Mouse (Mus musculus): ENCODE data around the gene Slc34a1. TPM values are rescaled to one million over a fixed set of nuclear protein-coding genes. Genes with fewer than 3 reads are reported as not detected.

Slc34a1 gene
- not detected for polyA plus RNA-seq (2017; shearing (Covaris generic))

- no peak for ATAC-seq
Observed at GRCm38 (mm10) chr13:55398088-55398487, at the start of gene Slc34a1. Gene Slc34a1, plus strand, starts transcription at chr13:55398187.

DNA sequence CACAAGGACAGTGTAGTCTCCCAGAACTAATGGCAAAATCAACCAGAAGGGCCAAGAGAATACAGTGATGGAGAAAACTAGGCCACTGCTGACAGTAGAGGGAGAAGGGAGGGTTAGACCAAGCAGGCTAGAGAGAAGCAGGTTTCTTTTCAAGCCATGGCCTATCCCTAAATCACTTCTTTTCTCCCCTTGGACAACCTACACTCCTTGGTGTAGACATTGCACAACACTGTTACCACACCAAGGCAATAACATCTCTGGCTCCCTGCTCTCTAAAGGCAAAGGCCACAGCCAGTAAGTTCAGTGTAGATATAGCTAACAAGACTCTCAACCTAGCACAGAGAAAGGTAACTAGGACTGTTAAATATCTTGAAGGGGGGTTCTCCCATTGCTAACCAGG, 36.8 kb upstream of the Slc34a1 start:
- ATAC-seq: no peak

DNA sequence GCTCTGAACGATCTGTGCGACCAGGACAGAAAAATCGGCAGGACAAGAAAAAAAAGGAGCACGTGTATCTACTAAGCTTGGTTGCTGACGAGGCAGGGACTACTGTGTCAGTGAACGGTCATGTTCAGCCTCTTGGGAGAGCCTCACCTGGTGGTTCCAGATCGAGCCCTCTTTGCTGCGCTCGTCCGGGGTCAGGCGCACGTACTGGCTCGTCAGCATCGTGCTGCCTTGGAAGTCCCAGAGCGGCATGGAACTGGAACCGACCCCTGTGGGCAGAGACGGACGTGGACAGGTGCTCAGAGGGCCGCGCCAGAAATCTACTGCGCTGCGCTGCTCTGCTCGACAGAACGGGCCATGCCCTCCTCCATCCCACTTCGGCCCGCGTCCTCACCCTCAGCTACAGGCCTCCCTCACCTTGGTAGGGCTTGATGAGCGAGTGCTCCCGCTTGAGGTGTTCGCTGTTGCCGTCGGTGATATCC, 36.0 kb upstream of the Slc34a1 start:
- peak; percentile 21 for ATAC-seq

DNA sequence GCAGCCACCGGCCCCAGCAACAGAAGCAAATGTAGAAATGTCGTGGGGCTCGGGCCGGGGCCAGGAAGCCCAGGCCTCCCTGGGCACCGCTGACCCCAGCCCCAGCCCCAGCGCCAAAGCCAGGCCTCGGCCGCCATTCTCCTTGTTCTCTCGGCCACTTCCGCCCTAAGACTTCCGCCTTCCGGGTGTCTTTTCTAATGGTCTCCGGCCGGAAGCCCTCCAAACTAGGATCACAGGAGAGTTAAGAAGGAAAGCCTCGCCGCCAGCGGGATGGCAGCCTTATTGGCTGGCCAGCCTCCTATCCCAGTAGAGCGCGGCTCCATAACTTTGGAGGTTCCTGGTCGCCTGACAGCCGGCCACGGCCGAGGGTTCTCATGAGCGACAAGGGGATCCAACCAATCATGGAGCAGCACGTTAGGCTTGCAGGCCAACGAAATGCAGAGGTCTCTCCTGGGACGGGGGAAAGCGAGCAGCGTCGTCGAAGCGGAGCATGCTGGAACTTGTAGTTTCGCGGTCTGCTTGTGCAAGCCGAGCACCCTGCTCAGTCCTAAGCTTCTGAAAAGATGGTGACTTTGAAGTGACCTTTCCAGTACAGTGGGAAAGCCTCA, 35.4 kb upstream of the Slc34a1 start, which contains the start of gene Lman2:
Lman2 (minus strand) TSS at position 331 of the 608 bp plus-strand sequence.
- peak; percentile 98 for ATAC-seq

GRCm38 (mm10) chr13:55368401-55368800, 29.6 kb upstream of the Slc34a1 start:
- no peak for ATAC-seq

GRCm38 (mm10) chr13:55369531-55370114, 28.4 kb upstream of the Slc34a1 start, which contains the start of gene Rgs14:
Gene Rgs14, plus strand, starts transcription at chr13:55369732.
- ATAC-seq: peak; percentile 98

- ATAC-seq: no peak
Observed at GRCm38 (mm10) chr13:55370234-55370633, 27.8 kb upstream of the Slc34a1 start.

- ATAC-seq: no peak
Observed at GRCm38 (mm10) chr13:55371007-55371681, 26.8 kb upstream of the Slc34a1 start.

DNA sequence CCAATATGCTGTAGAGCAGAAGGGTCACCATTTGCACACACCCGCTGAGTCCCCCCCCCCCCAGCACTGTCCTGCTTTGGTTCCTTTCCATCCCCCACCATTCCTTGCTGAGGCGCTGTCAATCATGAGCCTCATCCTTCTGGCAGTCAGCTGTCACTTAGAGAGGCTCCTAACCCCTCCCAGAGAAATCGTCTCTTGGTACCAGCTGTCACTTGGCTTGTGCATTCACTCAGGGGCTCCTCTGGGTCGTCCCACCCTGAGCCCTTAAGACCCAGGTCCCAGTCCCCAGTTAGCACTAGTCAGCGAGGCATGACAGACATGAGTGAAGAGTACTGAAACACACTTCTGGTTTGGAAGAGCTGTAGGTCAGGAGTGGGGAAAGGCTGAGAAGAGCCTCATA, 26.2 kb upstream of the Slc34a1 start:
- ATAC-seq: no peak

DNA sequence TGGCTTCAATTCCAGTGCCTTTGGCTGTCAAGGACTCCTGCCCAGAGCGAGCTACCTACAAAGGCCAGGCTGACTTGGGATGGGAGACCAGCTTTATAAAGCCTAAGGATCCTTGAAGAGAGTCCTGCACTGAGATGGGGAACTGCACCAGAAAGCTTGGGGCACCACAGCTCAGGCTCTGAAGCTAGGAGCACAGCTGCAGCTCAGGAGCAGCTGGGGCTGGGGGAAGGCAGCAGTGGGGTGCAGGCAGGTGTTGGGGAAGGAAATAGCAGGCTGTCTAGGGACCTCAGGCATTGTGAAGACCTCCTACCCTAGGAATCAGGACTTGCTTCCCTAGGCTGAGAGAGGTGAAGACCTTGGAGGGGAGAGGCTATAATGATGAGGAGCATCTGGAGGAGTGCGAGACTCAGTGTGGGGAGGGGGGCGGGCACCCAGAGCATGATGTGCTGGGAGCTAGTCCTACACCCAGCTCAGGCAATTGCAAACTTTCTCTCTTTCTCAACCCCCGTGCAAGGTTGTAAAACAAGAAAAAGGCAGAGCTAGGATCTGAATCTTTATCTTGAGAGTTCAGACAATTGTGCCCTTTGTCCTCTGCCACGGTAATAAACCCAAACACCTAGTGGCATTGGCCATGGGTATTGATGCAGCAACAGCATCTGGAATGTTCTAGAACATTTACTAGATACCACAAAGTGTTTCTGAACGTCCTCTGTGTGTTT, 23.6 kb upstream of the Slc34a1 start:
- ATAC-seq: no peak

DNA sequence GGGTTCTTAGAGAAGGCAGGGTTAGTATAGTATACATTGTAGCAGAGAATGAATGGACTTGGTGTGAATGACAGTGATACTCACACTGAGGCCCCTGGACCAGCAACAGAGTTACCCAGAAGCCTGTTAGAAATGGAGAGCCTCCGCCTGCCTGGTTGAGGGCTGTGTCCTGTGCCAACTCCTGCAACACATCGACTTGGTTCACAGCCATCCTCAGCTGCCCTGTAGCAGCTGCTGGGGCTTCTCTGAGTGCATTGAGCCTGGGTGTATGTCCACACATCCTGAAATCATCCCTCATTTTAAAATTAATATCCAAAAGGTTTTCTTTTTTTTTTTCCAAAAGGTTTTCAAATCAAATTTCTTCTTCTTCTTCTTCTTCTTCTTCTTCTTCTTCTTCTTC, 22.1 kb upstream of the Slc34a1 start:
- no peak for ATAC-seq

DNA sequence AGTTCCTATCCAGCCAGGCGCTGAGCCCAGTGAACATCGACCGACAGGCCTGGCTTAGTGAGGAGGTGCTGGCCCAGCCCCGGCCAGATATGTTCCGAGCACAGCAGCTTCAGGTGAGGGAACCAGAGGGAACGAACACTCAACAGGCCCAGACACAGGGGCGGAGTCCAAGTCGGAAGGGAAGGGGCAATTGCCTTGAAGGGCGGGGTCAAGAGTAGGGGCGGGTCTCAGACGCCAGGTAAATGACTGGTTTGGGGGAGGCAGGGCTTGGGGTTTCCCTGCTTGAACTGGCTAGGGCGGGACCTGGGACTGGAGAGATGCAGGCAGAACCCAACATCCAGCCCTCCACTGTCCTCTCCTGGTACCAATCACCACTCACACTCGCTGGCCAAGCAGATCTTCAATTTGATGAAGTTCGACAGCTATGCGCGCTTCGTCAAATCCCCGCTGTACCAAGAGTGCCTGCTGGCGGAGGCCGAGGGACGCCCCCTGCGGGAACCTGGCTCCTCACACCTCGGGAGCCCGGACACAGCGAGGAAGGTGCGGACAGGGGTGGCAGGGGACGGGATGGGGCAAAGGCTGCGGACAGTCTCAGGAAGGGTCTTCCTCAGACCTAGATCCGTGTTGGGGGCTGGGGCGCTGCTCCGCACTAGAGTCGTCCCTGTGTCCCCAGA, 18.9 kb upstream of the Slc34a1 start:
- no peak for ATAC-seq

DNA sequence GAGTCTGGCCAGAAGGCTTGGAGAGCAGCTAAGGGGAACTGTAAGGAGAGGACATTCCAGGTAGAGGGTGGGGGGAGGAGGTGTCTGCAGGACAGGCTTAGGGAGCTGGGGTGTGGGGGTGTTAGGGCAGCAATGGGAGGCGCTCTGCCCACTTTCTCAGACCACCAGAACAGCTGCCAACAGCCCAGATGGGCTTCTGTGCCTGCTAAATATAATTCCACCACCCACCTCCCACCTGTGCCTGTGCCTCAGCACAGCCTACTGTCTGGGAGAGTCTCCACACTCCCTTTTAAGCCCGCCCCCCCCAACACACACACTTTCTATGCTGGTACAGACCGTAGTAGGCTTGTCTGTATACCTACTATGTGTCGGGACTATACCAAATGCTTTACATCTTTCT, 16.2 kb upstream of the Slc34a1 start:
- ATAC-seq: no peak

GRCm38 (mm10) chr13:55390644-55391043, 7.3 kb upstream of the Slc34a1 start:
- no peak for ATAC-seq

DNA sequence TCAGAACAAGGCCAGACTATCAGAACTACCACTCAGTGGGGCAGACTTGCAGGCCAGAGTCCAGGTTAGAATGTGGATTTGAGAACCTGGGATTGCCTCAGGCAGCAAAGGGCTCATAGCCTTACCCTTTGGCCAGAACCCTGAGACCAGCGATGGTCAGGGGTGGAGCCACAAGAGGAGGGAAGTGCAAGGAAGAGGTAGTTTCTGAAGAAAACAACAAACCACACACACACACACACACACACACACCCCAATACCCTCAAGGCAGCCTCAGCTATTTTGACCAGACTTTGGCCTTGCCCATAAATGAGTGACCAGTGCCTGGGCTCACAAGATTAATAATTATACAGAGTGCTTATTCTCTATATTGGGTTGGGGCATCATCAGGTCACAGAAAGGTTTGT, 6.4 kb upstream of the Slc34a1 start:
- ATAC-seq: no peak

GRCm38 (mm10) chr13:55392933-55393332, 5.1 kb upstream of the Slc34a1 start:
- no peak for ATAC-seq

DNA sequence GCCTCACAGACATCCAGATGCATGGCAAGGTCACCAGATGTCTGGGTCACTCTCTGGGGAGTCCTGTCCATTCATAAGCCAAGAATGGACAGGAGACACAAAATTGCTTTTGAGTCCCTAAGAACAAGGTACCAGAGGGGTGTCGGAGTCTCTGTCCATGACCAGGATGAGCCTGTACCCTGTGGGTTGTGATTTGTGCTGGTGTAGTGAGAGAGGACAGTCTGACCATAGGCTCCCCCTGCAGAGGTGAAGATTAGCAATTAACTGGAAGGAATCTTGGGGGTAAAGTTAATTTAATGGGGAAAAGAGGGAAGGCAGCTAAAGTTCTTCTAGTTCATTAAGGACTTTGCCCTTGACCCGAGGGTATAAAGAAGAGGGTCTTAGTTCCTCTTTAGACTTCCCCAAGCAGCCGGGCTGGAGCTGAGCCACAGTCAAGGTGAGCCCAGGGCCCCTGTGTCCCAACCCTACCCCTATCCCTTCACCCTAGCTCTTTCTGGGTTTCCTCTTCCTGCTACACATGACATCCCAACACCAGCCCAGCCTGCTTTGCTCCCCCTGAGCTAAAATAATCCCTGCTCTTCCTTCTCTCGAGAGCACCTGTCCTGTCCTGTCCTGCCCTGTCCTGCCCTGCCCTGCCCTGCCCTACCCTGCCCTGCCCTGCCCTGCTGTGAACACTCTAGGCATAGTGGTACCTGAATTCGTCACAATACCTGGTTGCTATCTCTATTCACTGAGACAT, 1.5 kb downstream of the Slc34a1 start:
- ATAC-seq: no peak

DNA sequence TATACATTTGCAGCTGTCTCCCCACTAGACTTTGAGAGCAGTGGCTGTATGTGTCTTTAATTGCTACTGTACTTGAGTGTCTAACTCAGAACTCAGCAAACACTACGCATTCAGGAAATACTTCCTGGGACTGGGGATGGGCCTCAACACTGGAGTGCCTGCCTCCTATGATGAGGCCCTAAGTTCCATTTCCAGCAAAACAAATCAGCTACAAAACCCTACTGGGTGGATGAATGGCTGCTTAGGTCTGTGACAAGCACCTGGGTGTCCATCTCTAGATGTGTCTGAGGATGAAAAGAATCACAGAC, 2.0 kb downstream of the Slc34a1 start:
- no peak for ATAC-seq

- no peak for ATAC-seq
Observed at GRCm38 (mm10) chr13:55403266-55403665, 5.3 kb downstream of the Slc34a1 start.

- no peak for ATAC-seq
Observed at GRCm38 (mm10) chr13:55403935-55404852, 6.2 kb downstream of the Slc34a1 start.

Data from CD4-positive, CD25-positive, alpha-beta regulatory T cell, adult 4 months (primary cell).